Comparison of ENCODE assay signal across 8 mouse cellular contexts in the genomic region with DNA sequence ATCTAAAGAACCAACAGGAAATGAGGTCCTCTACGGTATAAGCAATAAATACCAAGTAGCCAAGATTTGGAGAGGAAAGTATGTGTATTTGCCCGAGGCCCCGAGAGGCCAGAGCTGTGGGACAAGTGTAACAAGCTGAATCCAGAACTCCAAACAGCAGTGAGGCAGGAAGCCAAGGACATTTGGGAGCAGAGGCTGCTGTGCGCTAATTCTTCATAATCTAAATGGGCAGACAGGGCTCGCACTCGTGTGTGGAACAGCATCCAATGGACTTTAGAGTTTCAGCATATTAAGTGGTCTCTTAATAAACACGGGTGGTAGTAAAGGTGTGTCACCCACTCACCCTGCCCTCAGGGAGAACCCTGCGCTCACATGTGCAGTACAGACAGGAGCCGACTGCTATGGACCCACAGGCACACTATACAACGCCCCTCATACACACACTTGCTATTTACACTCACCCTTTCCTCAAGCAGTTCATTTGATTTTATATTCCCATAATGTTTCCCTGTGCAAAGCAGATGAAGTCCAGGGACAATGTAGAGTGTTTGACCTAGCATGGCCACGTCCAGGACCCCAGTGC. TPM values are rescaled to one million over a fixed set of nuclear protein-coding genes. Genes with fewer than 3 reads are reported as not detected.
A peak's percentile ranks its signal among the peaks of the same experiment; 100 is the strongest.
DNase-seq lines count a peak whose midpoint lies in the region; ATAC-seq and TF ChIP-seq lines count a peak whose summit lies in the region.
"Had no signal": no experiment of that assay in that cellular context is flagged by ENCODE, and none has a peak within 500 bp of the region (broad histone marks: within the 10 kb centered on the region; RNA-seq: fewer than 3 reads in every experiment).

No protein-coding gene starts in this region.

- 21% methylated on average over 11 of the region's 11 CpGs for WGBS in kidney, adult 2 months
- 41% methylated on average over 11 of the region's 11 CpGs for WGBS in lung, postnatal 0 days

- no peak for TF ChIP-seq CTCF in left cerebral cortex, adult 2 months (IDR thresholded peaks at IDR 0.05)
- no peak for TF ChIP-seq CTCF in kidney, adult 2 months (conservative IDR thresholded peaks at IDR 0.05; ENCODE audit: insufficient read depth, insufficient read length, low read depth, low read length)
- TF ChIP-seq CTCF in lung, postnatal 0 days (IDR thresholded peaks at IDR 0.05): no peak

- peaks cover 35% of the 10 kb centered on the region for H3K4me1 ChIP-seq in kidney, adult 2 months (ENCODE audit: control insufficient read depth, insufficient read depth, low read length)
- peaks cover 19% of the 10 kb centered on the region; the same call in 1 of the 2 replicates for H3K4me1 ChIP-seq in lung, postnatal 0 days (ENCODE audit: insufficient read depth, low read depth, low read length)

- ATAC-seq in lung, postnatal 0 days: no peak
- ATAC-seq: activated CD4-positive, CD25-positive, alpha-beta regulatory T cell, adult 4 months had no signal

- H3K27ac ChIP-seq in left cerebral cortex, adult 2 months: peak overlapping the region; percentile 24; the same call in 1 of the 2 replicates
- peak overlapping the region; percentile 83 for H3K27ac ChIP-seq in kidney, adult 2 months (ENCODE audit: insufficient read depth, low read depth, low read length)
- peak overlapping the region; percentile 51 for H3K27ac ChIP-seq in lung, postnatal 0 days (ENCODE audit: low read length)

- H3K4me2 ChIP-seq in lung, postnatal 0 days (replicated peaks; ENCODE audit: low read depth, low read length): no peak overlapping the region

- no peak for DNase-seq in left cerebral cortex, adult 2 months (ENCODE audit: extremely low spot score in 1 of 2, low spot score in 2 of 2)
- no peak for DNase-seq in left cerebral cortex, adult 11 months (ENCODE audit: low spot score)
- DNase-seq in brain, adult 2 months (ENCODE audit: low read depth, low spot score): peak; percentile 50
- peak; percentile 87 for DNase-seq in kidney, adult 2 months
- DNase-seq in lung, postnatal 0 days (ENCODE audit: low spot score): no peak
- DNase-seq in thymus, postnatal 4 days: no peak
- DNase-seq in urinary bladder, adult 2 months (ENCODE audit: low spot score): no peak

- H3K9me3 ChIP-seq in lung, postnatal 0 days (ENCODE audit: low read length): no peaks in the 10 kb centered on the region

- intact Hi-C loops in left cerebral cortex, adult 2 months (cut with DNase I): no loop called here

- H3K4me3 ChIP-seq in left cerebral cortex, adult 2 months: no peak overlapping the region
- H3K4me3 ChIP-seq in kidney, adult 2 months (ENCODE audit: insufficient read depth, low read depth, low read length): no peak overlapping the region
- no peak overlapping the region for H3K4me3 ChIP-seq in lung, postnatal 0 days (ENCODE audit: low read depth, low read length)

- TF ChIP-seq EP300 in lung, postnatal 0 days (IDR thresholded peaks at IDR 0.05): no peak

- no peaks in the 10 kb centered on the region for H3K27me3 ChIP-seq in kidney, adult 2 months (replicated peaks; ENCODE audit: control insufficient read depth, insufficient read depth, low read length)
- H3K27me3 ChIP-seq in lung, postnatal 0 days (replicated peaks; ENCODE audit: insufficient read depth, low read length): no peaks in the 10 kb centered on the region

- no peak overlapping the region for H3K9ac ChIP-seq in lung, postnatal 0 days (replicated peaks; ENCODE audit: low read depth)

- no peak for TF ChIP-seq POLR2A in kidney, adult 2 months (IDR thresholded peaks at IDR 0.05; ENCODE audit: low read depth, low read length)

- no peaks in the 10 kb centered on the region for H3K36me3 ChIP-seq in kidney, adult 2 months (ENCODE audit: control insufficient read depth, insufficient read depth, low read length)
- no peaks in the 10 kb centered on the region for H3K36me3 ChIP-seq in lung, postnatal 0 days (ENCODE audit: insufficient read depth, low read length)

RNA-seq across cellular contexts. Expression of a gene that starts 15.1 kb away (rescaled TPM):
- total RNA-seq in left cerebral cortex, adult 2 months (2021): 100 to 1,000 TPM; 139 to 145 TPM
- 39.7 and 49.2 TPM in 2 replicates for polyA plus RNA-seq in kidney, adult 2 months (2012; rRNA removed)
- 9.9 and 11.9 TPM in 2 replicates for polyA plus RNA-seq in lung, postnatal 0 days (2015; fragmentation: Nextera tagmentation; extraction: Ambion mirVana)
- 23.6 and 24.7 TPM in 2 replicates for polyA plus RNA-seq in urinary bladder, adult 2 months (2012; rRNA removed)

Comparison
In these comparisons a context has a peak if more than half of its experiments do, and no peak if none do; other contexts are left out.
1. DNase-seq: peak in brain, adult 2 months (single experiment) and kidney, adult 2 months (single experiment); none in left cerebral cortex, adult 2 months (0 of 2), left cerebral cortex, adult 11 months (single experiment), lung, postnatal 0 days (single experiment), thymus, postnatal 4 days (single experiment) and urinary bladder, adult 2 months (single experiment).
2. H3K27ac ChIP-seq: peak in every context shown above with its lines; median percentile 83 in kidney, adult 2 months; 51 in lung, postnatal 0 days; 24 in left cerebral cortex, adult 2 months.